Mouse (Mus musculus) cerebellum, adult 9-11 months (tissue): ENCODE results near the gene Rnf183.

Source experiments
- DNase-seq: peaks from one replicate; pipeline ENCODE4 v3.0.0; 2022

Gene Rnf183

DNA sequence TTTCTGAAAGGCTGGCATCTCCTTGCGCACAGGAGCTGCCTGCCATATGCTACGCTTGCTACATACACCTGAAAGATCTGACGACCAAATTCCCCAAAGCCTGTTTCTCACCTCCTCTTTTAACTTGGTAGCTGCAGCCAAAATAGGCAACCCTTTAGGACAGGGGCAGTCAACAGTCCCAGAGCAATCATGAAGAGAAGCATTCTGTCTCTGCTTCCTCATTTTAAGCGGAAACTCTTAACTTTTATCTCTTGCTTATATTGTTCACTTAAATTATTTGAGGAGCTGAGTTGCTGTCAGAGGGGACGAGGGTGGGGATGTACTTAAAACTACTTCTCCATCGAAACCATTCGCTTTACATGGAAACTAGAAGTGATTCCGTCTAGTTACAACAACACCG lies 5.4 kb downstream of the Rnf183 start:
- DNase-seq, result no peak

DNA sequence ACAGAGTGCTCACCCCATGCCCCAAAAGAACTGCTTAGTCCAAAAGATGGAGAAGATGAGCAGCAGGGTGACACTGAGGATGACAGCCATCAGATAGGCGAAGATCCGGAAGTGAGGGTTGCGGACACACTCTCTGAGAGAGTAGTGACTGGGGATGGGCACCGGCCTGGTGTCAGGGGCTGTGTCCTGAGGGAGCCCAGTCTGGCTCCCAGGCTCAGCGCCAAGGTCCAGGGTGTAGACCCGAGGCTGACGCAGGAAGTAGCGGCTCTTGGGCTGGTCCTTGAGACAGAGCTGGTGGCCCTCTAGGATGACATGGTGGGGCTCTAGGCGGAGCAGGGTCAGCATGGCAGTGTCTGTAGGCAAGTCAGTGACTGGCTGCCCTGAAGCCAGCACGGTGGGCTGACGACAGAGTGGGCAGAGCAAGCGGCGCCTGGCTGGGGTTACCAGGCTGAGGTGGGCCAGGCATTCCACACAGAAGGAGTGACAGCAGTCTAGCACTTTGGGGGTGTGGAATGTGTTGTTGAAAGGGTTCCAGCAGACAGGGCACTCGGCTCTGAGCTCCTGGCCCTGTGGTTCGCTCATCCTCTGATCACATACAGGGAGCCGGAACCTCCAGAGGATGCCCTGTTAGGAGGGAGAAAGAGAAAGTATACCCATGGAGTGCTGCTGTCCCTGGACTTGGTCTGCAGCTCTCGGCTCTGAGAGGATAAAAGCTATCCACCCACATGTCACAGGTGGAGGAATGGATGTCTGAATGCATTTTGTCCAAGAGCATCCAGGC lies 6.9 kb downstream of the Rnf183 start:
- DNase-seq, result peak; percentile 46

DNA sequence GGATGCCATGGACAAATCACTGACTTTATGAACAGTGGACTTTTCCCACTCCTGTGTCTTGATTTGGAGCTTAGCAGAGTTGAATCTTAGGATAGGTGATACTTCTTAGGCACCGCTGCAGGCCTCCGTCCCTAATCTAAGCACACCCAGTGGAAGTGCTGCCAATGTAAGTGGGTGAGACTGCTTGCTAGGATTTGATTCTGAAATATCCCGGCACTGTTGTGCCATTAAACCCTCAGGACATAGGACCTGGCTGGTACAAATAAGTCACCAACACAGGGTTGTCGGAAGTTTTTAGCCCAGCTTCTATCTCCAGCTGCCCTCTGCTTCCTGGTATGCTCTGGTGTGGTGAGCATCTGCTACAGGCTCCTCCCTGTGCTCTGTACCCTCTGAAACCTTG lies 9.2 kb downstream of the Rnf183 start:
- no peak for DNase-seq

DNA sequence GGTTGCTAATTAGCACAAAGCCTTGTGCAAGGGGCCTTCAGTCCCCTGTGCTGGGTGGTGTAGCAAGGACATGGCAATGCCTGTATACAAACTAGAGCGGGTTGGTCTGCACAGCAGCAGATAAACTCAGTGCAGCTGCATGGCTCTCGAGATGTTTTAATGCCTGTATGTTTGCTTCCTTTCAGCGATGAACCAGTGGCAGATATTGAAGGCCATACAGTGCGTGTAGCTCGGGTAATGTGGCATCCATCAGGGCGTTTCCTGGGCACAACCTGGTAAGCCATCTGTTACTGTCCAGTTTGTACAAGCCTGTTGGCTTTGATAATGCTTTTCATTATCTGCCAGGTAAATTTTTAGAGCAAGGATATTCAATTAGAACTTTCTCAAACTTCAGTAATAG lies 16.0 kb downstream of the Rnf183 start:
- DNase-seq, result peak; percentile 75

DNA sequence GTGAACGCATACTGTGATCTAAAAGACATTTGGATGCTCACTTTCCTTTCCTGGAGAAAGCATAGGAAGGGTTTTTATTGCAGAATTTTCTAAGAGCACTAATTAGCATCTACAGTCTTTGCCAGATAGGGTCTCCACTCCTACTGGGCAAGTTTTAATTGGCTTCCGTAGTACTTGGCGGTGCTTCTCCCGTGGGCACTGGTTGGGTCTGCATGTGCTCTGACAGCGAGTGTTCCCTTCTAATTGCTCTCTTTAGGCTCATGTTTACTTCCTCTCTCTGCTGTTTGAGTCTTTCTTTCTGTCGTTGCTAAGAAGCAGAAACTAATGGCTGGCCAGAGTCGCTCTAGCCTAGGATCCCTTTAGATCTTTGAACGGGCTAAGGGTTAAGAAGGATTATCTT lies 16.6 kb downstream of the Rnf183 start:
- DNase-seq, result no peak

DNA sequence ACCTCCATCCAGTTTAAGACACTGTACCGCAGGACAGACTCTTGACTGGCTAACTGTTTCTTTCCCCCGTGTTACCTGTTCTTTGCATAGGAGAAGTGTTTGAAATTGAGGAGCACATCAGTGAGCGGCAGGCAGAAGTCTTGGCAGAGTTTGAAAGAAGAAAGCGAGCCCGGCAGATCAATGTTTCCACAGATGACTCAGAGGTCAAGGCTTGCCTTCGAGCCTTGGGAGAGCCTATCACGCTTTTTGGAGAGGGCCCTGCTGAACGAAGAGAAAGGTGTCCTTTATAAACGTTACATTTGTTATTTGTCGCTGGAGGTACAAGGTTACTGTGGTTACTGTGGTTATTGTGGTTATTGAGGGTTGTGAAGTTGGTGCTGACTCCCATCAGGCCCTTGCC lies 23.4 kb downstream of the Rnf183 start:
- DNase-seq, result no peak

DNA sequence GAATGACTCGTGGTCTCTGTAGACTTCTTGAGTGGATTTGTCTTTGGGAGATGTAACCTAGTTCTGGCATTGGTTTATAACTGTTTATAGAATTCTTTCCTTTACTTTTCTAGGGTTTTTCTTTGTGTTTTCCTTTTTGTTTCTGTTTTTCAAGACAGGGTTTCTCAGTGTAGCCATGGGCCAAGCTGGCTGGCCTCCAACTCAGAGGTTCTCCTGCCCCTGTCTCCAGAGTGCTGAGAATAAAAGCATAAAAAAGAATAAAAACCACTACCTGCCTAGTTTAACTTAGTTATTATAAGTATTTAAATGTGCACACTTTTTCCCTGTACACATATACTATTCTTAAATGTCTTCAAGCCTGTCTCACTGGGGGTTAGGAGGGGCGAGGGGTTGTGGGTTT lies 24.7 kb downstream of the Rnf183 start:
- DNase-seq, result no peak

DNA sequence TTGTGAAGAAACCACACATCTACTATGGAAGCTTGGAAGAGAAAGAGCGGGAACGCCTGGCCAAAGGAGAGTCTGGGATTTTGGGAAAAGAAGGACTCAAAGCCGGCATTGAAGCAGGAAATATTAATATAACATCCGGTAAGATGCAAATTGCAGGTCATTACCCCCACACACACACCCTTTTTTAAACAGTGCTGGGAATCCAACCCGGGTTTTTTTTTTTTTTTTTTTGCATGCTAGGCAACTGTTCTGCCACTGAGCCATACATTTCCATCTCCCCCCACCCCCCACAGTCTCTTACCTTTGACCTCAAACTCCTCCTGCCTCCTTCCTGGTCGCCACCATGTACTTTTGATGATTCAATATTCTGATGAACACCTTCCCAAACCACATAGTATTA lies 25.4 kb downstream of the Rnf183 start:
- no peak for DNase-seq

DNA sequence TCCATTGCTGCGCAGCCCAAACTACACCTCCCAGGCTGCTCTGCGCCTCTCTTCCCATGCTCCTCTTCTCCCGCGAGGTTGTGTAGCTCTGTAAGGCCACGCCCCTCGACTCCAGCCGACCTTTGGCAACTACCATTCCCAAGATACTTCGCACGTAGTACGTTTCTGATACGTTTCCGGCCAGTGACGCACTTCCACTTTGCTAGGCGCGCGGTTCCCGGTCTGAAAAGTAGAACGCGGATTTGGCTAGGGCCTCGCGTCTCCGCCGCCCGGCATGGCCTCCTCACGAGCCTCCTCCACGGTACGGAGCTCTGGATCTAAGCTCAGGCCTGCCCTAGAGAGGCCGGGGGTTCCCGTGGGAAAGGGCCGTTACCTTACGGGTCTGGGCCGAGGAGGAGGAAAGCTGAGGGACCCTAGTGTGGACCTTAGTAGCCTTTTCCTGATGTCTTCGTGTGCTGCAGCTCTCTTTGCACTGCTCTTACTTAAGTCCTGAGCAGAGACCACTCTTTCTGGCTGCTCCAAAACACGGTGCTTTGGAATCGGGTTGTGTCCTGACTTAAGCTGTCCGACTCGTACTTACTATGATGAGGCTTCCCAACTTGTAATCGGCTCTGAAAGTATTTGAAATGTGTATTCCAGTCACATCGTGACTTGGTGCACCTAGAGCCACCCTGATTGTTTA lies 26.3 kb downstream of the Rnf183 start, which contains the start of the genes Cdc26 and Prpf4:
Gene Cdc26 (minus strand): TSS at position 42 of the 682 bp plus-strand sequence.
Gene Prpf4 (plus strand): TSS at position 197 of the 682 bp plus-strand sequence.
- DNase-seq, result peak; percentile 99

DNA sequence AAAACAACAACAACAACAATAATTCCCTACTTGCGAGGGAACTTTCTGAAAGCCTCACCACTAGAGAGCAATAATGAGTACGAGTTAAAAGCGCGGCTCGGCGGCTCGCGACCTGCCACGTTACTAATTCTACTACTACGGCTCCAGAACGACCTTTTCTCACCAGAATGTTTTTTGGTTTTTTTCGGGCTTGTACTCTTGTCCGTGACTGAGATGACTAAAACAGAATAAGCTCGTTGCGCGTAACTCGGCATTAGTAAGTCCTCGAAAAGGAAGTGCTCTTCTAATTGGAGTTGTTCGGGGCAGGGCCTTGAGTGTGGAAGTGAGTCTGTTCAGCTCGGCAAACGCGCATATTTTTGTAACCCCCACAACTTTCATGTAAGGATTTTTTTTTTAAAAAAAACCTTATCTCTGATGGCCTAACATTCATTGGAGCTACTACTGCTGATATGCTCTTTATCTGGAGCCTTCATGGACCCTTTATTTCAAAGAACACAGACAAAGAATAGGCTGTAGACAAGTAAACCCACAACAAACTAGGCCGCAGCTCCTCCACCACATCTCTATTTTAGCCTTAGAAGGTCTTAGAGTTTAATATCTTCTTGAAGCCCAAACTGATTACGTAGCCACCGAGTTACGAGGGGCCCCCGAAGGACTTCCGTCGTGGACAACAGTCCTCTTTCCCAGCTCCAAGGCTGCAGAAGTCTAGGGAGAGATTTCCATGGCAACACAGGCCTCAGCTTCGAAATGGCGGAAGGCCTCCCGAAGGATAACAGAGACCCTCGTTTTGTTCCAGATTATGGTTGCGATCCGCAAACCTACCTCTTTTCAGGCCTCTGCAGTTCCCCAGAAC lies 27.1 kb downstream of the Rnf183 start:
- DNase-seq, result peak; percentile 58

DNA sequence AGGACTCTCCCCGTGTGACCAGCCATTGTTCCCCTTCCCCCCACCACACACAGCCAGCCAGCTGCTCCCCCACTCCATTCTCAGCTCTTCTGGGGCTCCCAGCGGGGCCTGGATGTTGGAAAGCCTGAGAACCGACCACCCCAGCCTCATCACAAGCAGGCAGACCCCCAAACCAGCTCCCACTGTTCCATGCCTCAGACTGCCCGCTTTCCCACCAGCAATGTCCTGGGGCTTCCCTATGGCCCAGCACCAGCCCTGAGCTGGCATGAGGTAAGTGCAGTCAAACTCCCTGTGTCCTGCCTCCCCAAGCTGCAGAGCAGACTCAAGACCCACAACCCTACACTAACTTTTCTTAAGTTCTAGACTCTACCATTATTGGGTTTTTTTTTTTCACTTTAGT lies 28.9 kb downstream of the Rnf183 start:
- DNase-seq, result peak; percentile 33

DNA sequence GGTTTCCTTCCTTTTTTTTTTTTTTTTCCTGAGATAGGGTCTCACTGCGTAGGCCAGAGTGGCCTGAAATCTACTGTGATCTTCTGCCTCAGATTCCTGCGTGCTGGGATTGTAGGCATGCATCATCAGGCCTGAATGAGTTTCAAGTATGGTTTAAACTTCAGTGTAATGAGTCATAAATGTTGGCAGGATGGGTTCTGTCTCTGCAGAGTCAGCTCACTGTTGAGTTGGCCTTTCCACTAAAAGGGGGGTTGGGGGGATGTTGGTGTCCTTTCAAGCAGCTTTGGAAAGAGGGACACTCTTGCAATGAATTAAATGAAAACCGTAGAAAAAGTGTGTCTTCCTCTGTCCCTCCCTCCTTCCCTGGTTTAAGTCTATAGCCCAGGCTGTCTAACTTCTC lies 36.1 kb downstream of the Rnf183 start:
- no peak for DNase-seq

DNA sequence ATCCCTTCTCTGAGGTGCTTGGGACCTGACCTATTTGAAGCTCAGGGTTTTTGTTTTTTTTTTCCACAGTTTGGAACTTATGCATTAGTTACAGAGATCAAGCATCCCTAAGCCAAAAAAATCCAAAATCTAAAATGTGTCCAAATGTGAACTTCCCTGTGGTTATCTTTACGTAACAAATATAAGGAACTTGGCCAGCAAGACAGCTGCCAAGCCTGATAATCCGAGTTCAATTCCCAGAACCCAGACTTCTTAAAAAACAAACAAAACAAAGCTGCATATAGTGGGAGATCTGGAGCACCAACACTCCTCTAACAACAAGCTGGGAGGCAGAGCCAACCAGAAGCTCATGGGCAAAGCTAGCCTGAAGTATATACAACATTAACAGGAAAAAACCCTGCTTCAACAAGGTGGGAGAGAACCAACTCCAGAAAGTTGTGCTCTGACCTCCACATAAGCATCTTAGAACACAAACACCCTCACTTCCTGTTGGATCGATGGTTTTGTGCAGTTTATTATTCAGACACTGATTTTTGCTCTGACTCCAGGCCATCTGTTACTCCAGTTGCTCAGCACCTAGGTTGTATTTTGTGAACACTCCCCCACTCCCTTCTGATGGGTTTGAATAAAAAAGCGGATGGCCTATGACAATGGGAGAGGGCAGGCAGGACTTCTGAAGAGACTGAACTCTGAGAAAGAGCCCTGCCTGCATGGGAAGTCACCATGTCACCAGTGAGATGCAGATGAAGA lies 37.3 kb downstream of the Rnf183 start:
- DNase-seq, result no peak

DNA sequence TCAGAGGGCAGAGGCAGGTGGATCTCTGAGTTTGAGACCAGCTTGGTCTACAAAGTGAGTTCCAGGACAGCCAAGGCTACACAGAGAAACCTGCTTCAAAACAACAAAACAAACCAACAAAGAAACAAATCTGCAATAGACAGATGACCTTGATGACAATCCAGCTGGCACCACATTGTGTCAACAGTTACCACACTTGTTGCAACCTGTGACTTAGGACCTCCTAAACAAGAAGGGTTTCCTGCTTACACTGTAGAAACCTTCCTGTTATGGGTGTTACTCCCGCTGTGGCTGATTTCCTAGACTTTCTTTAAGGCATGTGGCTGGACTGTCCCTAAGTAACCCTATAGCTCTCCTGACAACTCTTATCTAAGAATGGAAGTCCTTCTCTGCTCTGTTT lies 39.2 kb downstream of the Rnf183 start:
- DNase-seq, result no peak

DNA sequence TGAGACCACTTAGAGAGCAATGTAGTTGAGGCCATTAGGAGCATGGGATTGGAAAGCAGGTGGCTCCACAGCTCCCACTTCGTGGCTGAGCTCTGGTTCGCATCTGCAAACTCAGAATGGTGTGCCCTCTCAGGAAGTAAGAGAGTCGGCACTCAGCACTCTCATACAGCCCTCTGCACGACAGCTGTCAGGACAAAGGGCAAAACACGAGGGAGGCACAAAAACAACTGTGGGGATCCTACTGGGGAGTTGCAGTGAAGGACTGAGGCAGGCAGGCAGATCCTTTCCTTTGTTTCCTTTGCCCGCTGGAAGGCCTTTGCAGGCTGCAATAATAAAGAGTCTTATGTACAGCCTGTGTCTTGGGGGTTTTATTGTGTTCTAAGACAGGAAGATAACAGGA lies 41.6 kb downstream of the Rnf183 start:
- DNase-seq, result no peak

DNA sequence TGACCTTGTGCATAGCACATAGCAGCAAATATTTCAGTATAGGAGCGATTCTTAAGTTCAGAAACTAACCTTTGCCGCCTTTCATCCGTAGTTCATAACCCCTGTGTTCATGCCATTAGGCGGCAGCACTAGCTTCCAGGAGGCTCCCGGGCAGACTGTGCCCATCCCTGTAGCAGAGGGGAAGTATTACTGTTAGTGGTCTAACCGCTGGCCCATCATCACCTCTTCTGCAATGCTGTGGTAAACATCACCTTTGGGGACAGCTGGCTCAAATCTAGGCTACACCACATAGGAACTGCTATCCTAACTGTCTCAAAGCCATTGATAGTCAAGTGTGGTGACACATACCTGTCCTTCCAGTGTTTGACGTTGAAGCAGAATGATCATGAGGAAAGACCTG lies 43.2 kb downstream of the Rnf183 start:
- no peak for DNase-seq

DNA sequence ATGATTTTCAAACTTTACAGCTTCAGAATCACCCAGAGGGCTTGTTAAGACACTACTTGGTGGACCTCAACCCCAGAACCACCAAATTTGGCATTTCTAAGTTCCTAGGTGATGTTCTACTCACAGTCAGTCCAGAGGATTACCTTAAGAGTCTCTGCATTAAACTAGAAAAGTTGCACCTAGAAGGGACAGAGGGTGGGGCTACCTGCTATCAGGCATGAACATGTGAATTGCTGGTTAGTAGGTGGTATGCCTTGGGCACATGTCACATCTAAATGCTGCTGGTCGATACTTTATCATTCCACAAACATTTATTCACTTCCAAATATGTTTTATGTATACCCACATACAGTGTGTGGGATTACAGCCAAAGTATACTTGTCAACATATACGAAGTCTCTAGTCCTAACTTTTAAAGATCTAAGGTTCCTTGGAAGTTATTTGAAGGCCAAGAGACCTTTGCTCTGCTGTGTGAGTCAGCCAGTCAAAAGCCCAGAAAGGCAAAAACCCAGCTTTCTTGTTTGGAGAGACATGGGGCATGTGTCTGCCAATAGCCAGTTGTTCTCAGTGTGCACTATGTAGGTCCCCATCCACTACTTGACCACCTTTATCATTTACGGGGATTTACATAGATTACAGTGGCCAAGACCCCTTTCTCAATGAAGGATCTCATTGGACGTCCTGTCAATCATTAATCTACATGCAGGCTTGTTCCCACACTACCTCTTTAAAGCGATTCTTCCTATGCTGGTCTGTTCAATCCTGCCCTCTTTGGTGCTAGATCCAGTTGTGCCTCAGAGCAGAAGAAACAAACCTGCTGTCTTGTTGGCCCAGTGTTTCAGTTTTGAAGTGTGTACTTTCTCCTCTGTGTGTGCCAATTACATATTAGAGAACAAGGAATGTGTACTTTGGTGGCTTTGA lies 45.2 kb downstream of the Rnf183 start:
- no peak for DNase-seq

DNA sequence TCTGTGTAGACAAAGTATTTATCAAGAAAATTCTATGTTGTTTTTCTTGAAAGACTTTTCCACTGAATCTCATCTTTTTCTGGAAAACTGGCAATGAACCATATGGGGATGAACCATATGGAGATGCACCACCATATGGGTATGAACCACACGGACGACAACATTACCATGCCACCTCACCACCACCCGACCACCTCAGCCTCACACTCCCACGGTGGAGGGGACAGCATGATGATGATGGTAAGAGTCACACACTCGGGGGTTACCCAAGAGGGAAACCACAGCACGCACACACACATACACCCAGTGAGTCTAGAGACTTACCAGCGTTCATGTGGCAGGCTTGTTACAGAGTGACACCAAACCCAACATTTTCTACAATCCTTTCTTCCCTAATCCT lies 49.6 kb downstream of the Rnf183 start:
- DNase-seq, result no peak

DNA sequence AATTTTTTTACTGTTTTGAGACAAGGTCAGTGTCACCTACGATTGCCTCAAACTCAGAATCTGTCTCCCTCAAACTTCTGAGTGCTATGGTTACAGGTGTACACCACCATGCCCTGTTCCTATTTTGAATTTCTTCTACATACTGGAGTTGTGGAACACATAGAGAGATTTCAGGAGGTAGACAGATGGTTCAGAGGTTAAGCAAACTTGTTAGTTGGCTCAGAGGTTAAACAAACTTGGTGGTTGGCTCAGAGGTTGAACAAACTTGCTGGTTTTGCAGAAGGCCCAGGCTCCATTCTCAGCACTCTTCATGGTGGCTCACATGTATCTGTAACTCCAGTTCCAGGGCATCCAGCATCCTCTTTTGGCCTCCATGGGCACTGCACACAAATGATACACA lies 50.9 kb downstream of the Rnf183 start:
- no peak for DNase-seq

DNA sequence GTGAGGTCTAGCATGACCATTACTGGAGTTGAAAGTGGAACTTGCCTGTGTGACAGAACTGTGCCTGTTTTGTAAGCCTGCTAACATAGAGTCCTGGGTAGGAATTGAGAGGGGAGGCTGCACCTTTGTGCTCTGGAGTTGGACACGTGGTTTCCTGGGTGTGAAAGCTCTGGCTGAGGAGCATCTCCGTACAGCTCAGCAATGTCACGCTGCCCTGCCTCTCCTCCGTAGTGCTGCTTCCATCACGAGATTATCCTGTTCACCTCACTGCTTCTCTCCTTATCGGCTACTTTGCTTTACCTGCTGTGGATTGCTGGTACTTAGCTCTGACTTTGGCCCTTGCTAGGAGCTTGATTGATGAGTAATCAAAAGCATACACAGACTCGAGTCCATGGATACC lies 51.3 kb downstream of the Rnf183 start:
- DNase-seq, result no peak

DNA sequence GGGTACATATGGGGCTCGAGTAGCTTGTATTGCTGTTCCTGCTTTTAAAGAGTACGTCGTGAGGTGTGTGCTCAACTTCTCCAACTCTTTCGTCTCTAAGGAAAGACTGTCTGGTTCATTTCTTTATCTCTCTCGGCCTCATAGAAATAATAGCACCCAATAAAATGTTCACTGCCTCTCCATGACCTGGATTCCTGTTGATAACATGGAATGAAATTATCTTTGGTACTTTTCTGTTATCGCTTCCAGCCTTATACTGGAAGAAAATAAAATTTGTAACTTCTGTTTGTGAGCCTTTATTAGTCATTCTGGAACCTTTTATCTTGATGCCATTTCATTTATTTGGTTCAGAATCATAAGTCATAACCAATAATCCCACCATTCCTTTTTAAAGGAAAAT lies 51.8 kb downstream of the Rnf183 start:
- DNase-seq, result no peak
